Mouse (Mus musculus): ENCODE results near the gene Mrpl48. TPM values are rescaled to one million over a fixed set of nuclear protein-coding genes. Genes with fewer than 3 reads are reported as not detected.

The Mrpl48 gene
- total RNA-seq, 4 experiments from 2014 or later, result 69.4 to 78.5 (median 76.5) TPM

GRCm38 (mm10) chr7:100496371-100496770 lies 111.7 kb downstream of the Mrpl48 start:
- no peak for DNase-seq (ENCODE audit: low spot score)

Other genes with a start within 250 kb of the Mrpl48 start
- 1 to 10 TPM; 7.5 to 9.7 (median 8.5) TPM for gene C2cd3, start 236.1 kb downstream of the Mrpl48 start, total RNA-seq (2022)
- gene Ppme1, start 236.0 kb downstream of the Mrpl48 start, total RNA-seq (2022), result 10 to 100 TPM; 36.0 to 38.6 (median 36.9) TPM
- gene Ucp3, start 135.3 kb downstream of the Mrpl48 start, total RNA-seq (2022), result 10 to 100 TPM; 20.7 to 55.8 (median 48.5) TPM
- gene Ucp2, start 115.0 kb downstream of the Mrpl48 start, total RNA-seq (2022), result 100 to 1,000 TPM; 165 to 276 (median 226) TPM
- gene Dnajb13, start 93.3 kb downstream of the Mrpl48 start, total RNA-seq (2022), result under 1 TPM in 1 of 4 experiments, not detected in 3; 0.50 TPM
- 10 to 100 TPM; 14.3 to 19.9 (median 17.6) TPM for gene Coa4, start 71.2 kb downstream of the Mrpl48 start, total RNA-seq (2022)
- 10 to 100 TPM; 60.7 to 63.9 (median 62.5) TPM for gene Rab6a, start 891 bp downstream of the Mrpl48 start, total RNA-seq (2022)
- 1 to 10 TPM; 2.9 to 3.7 (median 3.4) TPM for gene Plekhb1, start 54.1 kb upstream of the Mrpl48 start, total RNA-seq (2022)
- 10 to 100 TPM; 32.7 to 35.7 (median 34.1) TPM for gene Fam168a, start 98.3 kb upstream of the Mrpl48 start, total RNA-seq (2022)